Mouse (Mus musculus) midbrain, embryonic 14.5 days (tissue): ENCODE measurements around the gene Mmp25. TPM values are rescaled to one million over a fixed set of nuclear protein-coding genes. Genes with fewer than 3 reads are reported as not detected.

Experiments
- ATAC-seq: fragments of 200-750 bp; cut with Nextera tagmentation; 2 replicates; pipeline ENCODE4 v1.8.0; 2017; ENCODE audit warnings: moderate number of reproducible peaks, moderate library complexity; ENCODE audit not compliant: low FRiP score, low TSS enrichment
- DNase-seq: peaks from one replicate; pipeline ENCODE4 v3.0.0-alpha.2; 2015
- H3K27ac ChIP-seq: fragments of 300-500 bp; sonication (generic); replicated peaks from 2 replicates; pipeline ENCODE4 v1.5.1; 2014; ENCODE audit warnings: mild to moderate bottlenecking, low read depth, low read length, moderate library complexity
- H3K27me3 ChIP-seq: fragments of 300-500 bp; sonication (generic); 2 replicates; pipeline ENCODE4 v1.6.1; 2014; ENCODE audit warnings: low read length, control low read depth, mixed read lengths; ENCODE audit not compliant: control insufficient read depth, insufficient read depth
- H3K36me3 ChIP-seq: fragments of 300-500 bp; sonication (generic); 2 replicates; pipeline ENCODE4 v1.6.1; 2014; ENCODE audit warnings: low read length, control low read depth; ENCODE audit not compliant: control insufficient read depth, insufficient read depth
- H3K4me1 ChIP-seq: fragments of 300-500 bp; sonication (generic); 2 replicates; pipeline ENCODE4 v1.6.1; 2014; ENCODE audit warnings: mild to moderate bottlenecking, antibody characterized with exemption, low read length, control low read depth; ENCODE audit not compliant: control insufficient read depth, insufficient read depth
- H3K4me2 ChIP-seq: fragments of 300-500 bp; sonication (generic); 2 replicates; pipeline ENCODE4 v1.6.1; 2014; ENCODE audit warnings: mild to moderate bottlenecking, low read length, moderate library complexity
- H3K4me3 ChIP-seq: fragments of 300-500 bp; sonication (generic); replicated peaks from 2 replicates; pipeline ENCODE4 v1.5.1; 2014; ENCODE audit warnings: low read depth, low read length
- H3K9ac ChIP-seq: fragments of 300-500 bp; sonication (generic); replicated peaks from 2 replicates; pipeline ENCODE4 v1.6.1; 2014; ENCODE audit warnings: mild to moderate bottlenecking, low read length, moderate library complexity
- H3K9me3 ChIP-seq: fragments of 300-500 bp; sonication (generic); 2 replicates; pipeline ENCODE4 v1.6.1; 2016; ENCODE audit warnings: low read length, control low read depth, mixed read lengths; ENCODE audit not compliant: control insufficient read depth
- WGBS: fragments of 180-500 bp; shearing (Covaris S2); extraction: QIAGEN DNeasy Blood & Tissue Kit; methylation state at CpG from one replicate; pipeline ENCODE4 v1.1.7; 2014; 5-methylcytosine and 5-hydroxymethylcytosine counted together
- polyA plus RNA-seq: library from polyadenylated mRNA; unstranded; fragments of >200 nt; fragmentation: Nextera tagmentation; extraction: Ambion mirVana; gene quantifications from 2 replicates; pipeline ENCODE4 v1.2.1, GENCODE M21; 2014

Gene Mmp25
- polyA plus RNA-seq, 1 experiment from 2014 or later: 1.1 TPM

- Histone ChIP-seq H3K4me1 (peaks cover 25% of the 10 kb centered on the region), H3K27ac (peak overlapping the region; percentile 68), H3K4me2 (peak overlapping the region; percentile 90), H3K36me3 (peaks cover 15% of the 10 kb centered on the region), H3K9me3 (no peaks in the 10 kb centered on the region), H3K27me3 (no peaks in the 10 kb centered on the region), H3K9ac (peak overlapping the region; percentile 83), H3K4me3 (peak overlapping the region; percentile 76)
- WGBS: under 1% methylated on average over 22 of the region's 22 CpGs
- DNase-seq: peak; percentile 93
- ATAC-seq: peak; percentile 83; the same call in 1 of the 2 replicates
These were observed 59.2 kb downstream of the Mmp25 start for GRCm38 (mm10) chr17:23585721-23586491.

GRCm38 (mm10) chr17:23584786-23585185, 60.3 kb downstream of the Mmp25 start:
- H3K4me2 ChIP-seq: peak overlapping the region; percentile 90
- peaks cover 25% of the 10 kb centered on the region for H3K4me1 ChIP-seq
- H3K27me3 ChIP-seq: no peaks in the 10 kb centered on the region
- peaks cover 26% of the 10 kb centered on the region for H3K36me3 ChIP-seq
- peak overlapping the region; percentile 76 for H3K4me3 ChIP-seq
- DNase-seq: no peak
- peak overlapping the region; percentile 9; the same call in 1 of the 2 replicates for H3K9ac ChIP-seq
- no peak for ATAC-seq
- WGBS: 92% methylated on average over 8 of the region's 8 CpGs
- H3K9me3 ChIP-seq: no peaks in the 10 kb centered on the region
- no peak overlapping the region for H3K27ac ChIP-seq

Other genes starting within 250 kb of the Mmp25 start
- gene Vmn2r117, start 165.6 kb downstream of the Mmp25 start, polyA plus RNA-seq: not detected in 2 replicates
- gene Zfp213, start 81.0 kb downstream of the Mmp25 start, polyA plus RNA-seq: 16.8 and 19.1 TPM in 2 replicates
- 24.8 and 31.4 TPM in 2 replicates for gene Zfp13, start 45.8 kb downstream of the Mmp25 start, polyA plus RNA-seq
- not detected in 2 replicates for gene Zscan10, start 44.4 kb downstream of the Mmp25 start, polyA plus RNA-seq
- gene Bicdl2, start 15.2 kb upstream of the Mmp25 start, polyA plus RNA-seq: 0.26 TPM in 1 of 2 replicates, not detected in the other
- gene Hcfc1r1, start 28.3 kb upstream of the Mmp25 start, polyA plus RNA-seq: 110 and 150 TPM in 2 replicates
- gene Thoc6, start 28.6 kb upstream of the Mmp25 start, polyA plus RNA-seq: 43.9 and 44.9 TPM in 2 replicates
- 1.2 and 1.9 TPM in 2 replicates for gene Tnfrsf12a, start 32.2 kb upstream of the Mmp25 start, polyA plus RNA-seq
- not detected in 2 replicates for gene Cldn6, start 34.0 kb upstream of the Mmp25 start, polyA plus RNA-seq
- 0.50 and 0.92 TPM in 2 replicates for gene Cldn9, start 38.7 kb upstream of the Mmp25 start, polyA plus RNA-seq
- gene 1520401A03Rik, start 77.5 kb upstream of the Mmp25 start, polyA plus RNA-seq: not detected in 2 replicates
- gene Pkmyt1, start 81.1 kb upstream of the Mmp25 start, polyA plus RNA-seq: 16.2 and 18.2 TPM in 2 replicates
- gene Paqr4, start 95.6 kb upstream of the Mmp25 start, polyA plus RNA-seq: 56.6 and 69.2 TPM in 2 replicates
- 0.71 and 0.80 TPM in 2 replicates for gene Kremen2, start 100.6 kb upstream of the Mmp25 start, polyA plus RNA-seq
- gene Flywch1, start 126.3 kb upstream of the Mmp25 start, polyA plus RNA-seq: 210 and 220 TPM in 2 replicates
- gene Flywch2, start 140.8 kb upstream of the Mmp25 start, polyA plus RNA-seq: 70.7 and 95.4 TPM in 2 replicates
- gene Srrm2, start 145.3 kb upstream of the Mmp25 start, polyA plus RNA-seq: 498 and 502 TPM in 2 replicates
- 1,255 and 1,621 TPM in 2 replicates for gene Elob, start 183.9 kb upstream of the Mmp25 start, polyA plus RNA-seq
- gene Prss33, start 190.8 kb upstream of the Mmp25 start, polyA plus RNA-seq: 0.41 TPM in 1 of 2 replicates, not detected in the other
- not detected in 2 replicates for gene Prss32, start 198.6 kb upstream of the Mmp25 start, polyA plus RNA-seq
- gene Prss41, start 198.9 kb upstream of the Mmp25 start, polyA plus RNA-seq: 1.00 and 2.2 TPM in 2 replicates
- gene Prss21, start 222.8 kb upstream of the Mmp25 start, polyA plus RNA-seq: not detected in 2 replicates
- not detected in 2 replicates for gene Dcpp1, start 235.6 kb upstream of the Mmp25 start, polyA plus RNA-seq
- not detected in 2 replicates for gene Dcpp2, start 235.6 kb upstream of the Mmp25 start, polyA plus RNA-seq